Mouse (Mus musculus) heart, embryonic 14.5 days (tissue): ENCODE data around the gene Il3. TPM values are rescaled to one million over a fixed set of nuclear protein-coding genes. Genes with fewer than 3 reads are reported as not detected.

ENCODE experiments used
- ATAC-seq: fragments of 200-750 bp; cut with Nextera tagmentation; 2 replicates; pipeline ENCODE4 v1.8.0; 2017; ENCODE audit warnings: low read depth, moderate TSS enrichment; ENCODE audit not compliant: insufficient number of reproducible peaks, insufficient read depth, low FRiP score
- H3K27ac ChIP-seq, 2 experiments: fragments of 200-500 bp in 1 of 2; fragments of 300-500 bp in 1 of 2; sonication (generic) in 1 of 2; replicated peaks in 1 of 2; 2 replicates each; pipeline ENCODE4 v1.5.1; 2012 to 2014; ENCODE audit warnings: low read depth in 2 of 2, low read length in 2 of 2, control low read depth in 1 of 2, mild to moderate bottlenecking in 1 of 2, mixed read lengths in 1 of 2; ENCODE audit not compliant: control insufficient read depth in 1 of 2, insufficient read depth in 1 of 2
- H3K27me3 ChIP-seq: fragments of 300-500 bp; sonication (generic); 2 replicates; pipeline ENCODE4 v1.6.1; 2014; ENCODE audit warnings: mild to moderate bottlenecking, low read length, control low read depth; ENCODE audit not compliant: control insufficient read depth, insufficient read depth
- H3K36me3 ChIP-seq: fragments of 300-500 bp; sonication (generic); 2 replicates; pipeline ENCODE4 v1.6.1; 2014; ENCODE audit warnings: mild to moderate bottlenecking, control low read depth, low read length, mixed read lengths; ENCODE audit not compliant: control insufficient read depth, insufficient read depth
- H3K4me1 ChIP-seq, 2 experiments: fragments of 200-500 bp in 1 of 2; fragments of 300-500 bp in 1 of 2; sonication (generic) in 1 of 2; 2 replicates each; pipeline ENCODE4 v1.6.1; 2012 to 2014; ENCODE audit warnings: low read length in 2 of 2, control low read depth in 1 of 2, mixed read lengths in 1 of 2; ENCODE audit not compliant: control insufficient read depth in 2 of 2, insufficient read depth in 2 of 2
- H3K4me2 ChIP-seq: fragments of 300-500 bp; sonication (generic); 2 replicates; pipeline ENCODE4 v1.6.1; 2014; ENCODE audit warnings: mild to moderate bottlenecking, low read length
- H3K4me3 ChIP-seq, 2 experiments: fragments of 200-500 bp in 1 of 2; fragments of 300-500 bp in 1 of 2; sonication (generic) in 1 of 2; 2 replicates each; pipeline ENCODE4 v1.5.1; 2012 to 2014; ENCODE audit warnings: low read length in 2 of 2, mild to moderate bottlenecking in 2 of 2, control low read depth in 1 of 2, low read depth in 1 of 2, moderate library complexity in 1 of 2; ENCODE audit not compliant: control insufficient read depth in 1 of 2, insufficient read depth in 1 of 2
- H3K9ac ChIP-seq: fragments of 300-500 bp; sonication (generic); 2 replicates; pipeline ENCODE4 v1.6.1; 2014; ENCODE audit warnings: mild to moderate bottlenecking, low read length
- H3K9me3 ChIP-seq: fragments of 300-500 bp; sonication (generic); 2 replicates; pipeline ENCODE4 v1.6.1; 2016; ENCODE audit warnings: low read length, control low read depth; ENCODE audit not compliant: control insufficient read depth
- WGBS: fragments of 180-500 bp; shearing (Covaris S2); extraction: QIAGEN DNeasy Blood & Tissue Kit; methylation state at CpG from one replicate; pipeline ENCODE4 v1.1.7; 2014; 5-methylcytosine and 5-hydroxymethylcytosine counted together
- polyA plus RNA-seq: library from polyadenylated mRNA; unstranded; fragments of >200 nt; fragmentation: Nextera tagmentation; extraction: Ambion mirVana; gene quantifications from 2 replicates; pipeline ENCODE4 v1.2.1, GENCODE M21; 2014

Gene Il3
- polyA plus RNA-seq = not detected in 2 replicates

- 77% methylated on average over 6 of the region's 6 CpGs for WGBS
- no peaks in the 10 kb centered on the region for H3K27me3 ChIP-seq
- no peaks in the 10 kb centered on the region for H3K9me3 ChIP-seq
- H3K4me2 ChIP-seq = no peak within 1 kb of the TSS
- no peaks in the 10 kb centered on the region for H3K36me3 ChIP-seq
- H3K4me1 ChIP-seq = no peaks in the 10 kb centered on the region
- no peak within 1 kb of the TSS for H3K4me3 ChIP-seq
- ATAC-seq = no peak
- no peak within 1 kb of the TSS for H3K9ac ChIP-seq
- no peak within 1 kb of the TSS for H3K27ac ChIP-seq
Observed at GRCm38 (mm10) chr11:54267177-54267576, at the start of gene Il3. TSS of gene Il3 (minus strand) at chr11:54267277.

GRCm38 (mm10) chr11:54315336-54315735 lies 48.3 kb upstream of the Il3 start:
- no peak overlapping the region for H3K4me2 ChIP-seq
- H3K9me3 ChIP-seq = no peaks in the 10 kb centered on the region
- ATAC-seq = no peak
- no peaks in the 10 kb centered on the region for H3K36me3 ChIP-seq
- H3K27ac ChIP-seq = no peak overlapping the region
- WGBS = 89% methylated on average over 5 of the region's 5 CpGs
- H3K4me3 ChIP-seq = no peak overlapping the region
- peaks cover 12 to 14% of the 10 kb centered on the region in 2 experiments for H3K4me1 ChIP-seq
- H3K9ac ChIP-seq = no peak overlapping the region
- H3K27me3 ChIP-seq = no peaks in the 10 kb centered on the region

GRCm38 (mm10) chr11:54314740-54315139 lies 47.7 kb upstream of the Il3 start:
- ATAC-seq = no peak
- Histone ChIP-seq H3K27ac (no peak overlapping the region), H3K4me2 (no peak overlapping the region), H3K9me3 (no peaks in the 10 kb centered on the region), H3K36me3 (no peaks in the 10 kb centered on the region), H3K4me3 (no peak overlapping the region), H3K27me3 (no peaks in the 10 kb centered on the region), H3K9ac (no peak overlapping the region), H3K4me1 (peaks cover 12 to 14% of the 10 kb centered on the region in 2 experiments)
- WGBS = 22% methylated on average over 3 of the region's 3 CpGs

GRCm38 (mm10) chr11:54313391-54314360 lies 46.6 kb upstream of the Il3 start:
- Histone ChIP-seq H3K9me3 (no peaks in the 10 kb centered on the region), H3K36me3 (no peaks in the 10 kb centered on the region), H3K4me3 (no peak overlapping the region), H3K27me3 (no peaks in the 10 kb centered on the region), H3K27ac (no peak overlapping the region), H3K4me2 (no peak overlapping the region), H3K9ac (no peak overlapping the region), H3K4me1 (peaks cover 12 to 14% of the 10 kb centered on the region in 2 experiments)
- no peak for ATAC-seq
- 39% methylated on average over 7 of the region's 7 CpGs for WGBS

- no peak overlapping the region for H3K27ac ChIP-seq
- no peaks in the 10 kb centered on the region for H3K9me3 ChIP-seq
- H3K4me3 ChIP-seq = no peak overlapping the region
- H3K4me1 ChIP-seq = peaks cover 12 to 14% of the 10 kb centered on the region in 2 experiments
- H3K27me3 ChIP-seq = no peaks in the 10 kb centered on the region
- no peak overlapping the region for H3K9ac ChIP-seq
- ATAC-seq = no peak
- no peak overlapping the region for H3K4me2 ChIP-seq
- H3K36me3 ChIP-seq = no peaks in the 10 kb centered on the region
- WGBS = 41% methylated on average over 1 of the region's 1 CpGs
Observed at GRCm38 (mm10) chr11:54312603-54313002, 45.5 kb upstream of the Il3 start.

GRCm38 (mm10) chr11:54312021-54312420 lies 44.9 kb upstream of the Il3 start:
- 27% methylated on average over 5 of the region's 5 CpGs for WGBS
- no peak overlapping the region for H3K27ac ChIP-seq

GRCm38 (mm10) chr11:54310588-54310987 lies 43.5 kb upstream of the Il3 start:
- Histone ChIP-seq H3K4me3 (no peak overlapping the region), H3K4me1 (peaks cover 12 to 14% of the 10 kb centered on the region in 2 experiments), H3K4me2 (no peak overlapping the region), H3K9ac (no peak overlapping the region), H3K27ac (no peak overlapping the region), H3K36me3 (no peaks in the 10 kb centered on the region), H3K27me3 (peaks cover 3% of the 10 kb centered on the region; the same call in 1 of the 2 replicates), H3K9me3 (no peaks in the 10 kb centered on the region)
- WGBS = 73% methylated on average over 2 of the region's 2 CpGs
- ATAC-seq = no peak

More at GRCm38 (mm10) chr11:54312021-54312420, 44.9 kb upstream of the Il3 start:
- ATAC-seq = no peak
- Histone ChIP-seq H3K4me2 (no peak overlapping the region), H3K4me1 (peaks cover 12 to 14% of the 10 kb centered on the region in 2 experiments), H3K9ac (no peak overlapping the region), H3K36me3 (no peaks in the 10 kb centered on the region), H3K27me3 (no peaks in the 10 kb centered on the region), H3K4me3 (no peak overlapping the region), H3K9me3 (no peaks in the 10 kb centered on the region)
